Mouse (Mus musculus): ENCODE measurements around the gene Raver1.

The Raver1 gene

DNA sequence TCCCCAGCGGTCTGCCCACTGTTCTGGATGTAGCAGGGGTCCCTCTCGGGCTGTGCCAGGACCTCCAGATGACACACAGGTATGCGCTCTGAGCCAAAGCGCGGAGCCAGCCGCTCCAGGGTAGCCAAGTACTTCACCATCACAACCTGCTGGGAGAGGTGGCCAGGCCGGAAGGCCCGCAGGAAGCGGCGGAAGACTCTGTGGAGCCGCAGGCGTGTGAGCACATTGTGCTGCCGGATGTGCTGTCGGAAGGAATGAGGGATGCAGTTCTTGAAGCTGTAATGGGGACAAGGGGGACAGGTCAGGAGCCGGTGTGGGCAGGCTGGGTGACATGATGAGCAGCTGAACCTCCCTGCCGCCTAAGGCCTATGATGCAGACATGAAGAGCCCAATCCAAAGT, 29.7 kb upstream of the Raver1 start:
- no peak for DNase-seq (ENCODE audit: low read depth, low spot score)
- no peaks in the 10 kb centered on the region for H3K27me3 ChIP-seq (ENCODE audit: control insufficient read depth, insufficient read depth, low read length, poor library complexity, severe bottlenecking)
- peaks cover 20% of the 10 kb centered on the region for H3K36me3 ChIP-seq (ENCODE audit: control insufficient read depth, insufficient read depth, low read length, poor library complexity, severe bottlenecking)

DNA sequence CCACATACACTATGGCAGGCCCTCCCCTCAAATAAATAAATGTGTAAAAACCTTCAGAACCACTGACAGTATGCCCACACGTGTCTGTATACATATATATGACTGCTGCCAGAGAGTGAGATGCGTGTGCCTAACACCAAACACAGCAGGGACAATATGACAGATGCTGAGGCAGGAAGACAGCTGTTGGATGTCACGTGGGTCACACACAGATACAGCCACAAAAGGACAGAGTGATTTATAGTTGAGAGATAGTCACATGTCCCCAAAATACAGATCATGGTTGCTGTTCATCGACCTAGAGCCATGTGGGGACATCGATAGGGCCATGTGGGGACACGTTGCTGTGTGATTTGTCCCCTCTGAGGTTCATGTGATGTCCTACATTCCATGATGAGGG, 25.3 kb upstream of the Raver1 start:
- peaks cover 7% of the 10 kb centered on the region for H3K36me3 ChIP-seq (ENCODE audit: control insufficient read depth, insufficient read depth, low read length, poor library complexity, severe bottlenecking)
- no peaks in the 10 kb centered on the region for H3K27me3 ChIP-seq (ENCODE audit: control insufficient read depth, insufficient read depth, low read length, poor library complexity, severe bottlenecking)
- DNase-seq (ENCODE audit: low read depth, low spot score), result no peak

DNA sequence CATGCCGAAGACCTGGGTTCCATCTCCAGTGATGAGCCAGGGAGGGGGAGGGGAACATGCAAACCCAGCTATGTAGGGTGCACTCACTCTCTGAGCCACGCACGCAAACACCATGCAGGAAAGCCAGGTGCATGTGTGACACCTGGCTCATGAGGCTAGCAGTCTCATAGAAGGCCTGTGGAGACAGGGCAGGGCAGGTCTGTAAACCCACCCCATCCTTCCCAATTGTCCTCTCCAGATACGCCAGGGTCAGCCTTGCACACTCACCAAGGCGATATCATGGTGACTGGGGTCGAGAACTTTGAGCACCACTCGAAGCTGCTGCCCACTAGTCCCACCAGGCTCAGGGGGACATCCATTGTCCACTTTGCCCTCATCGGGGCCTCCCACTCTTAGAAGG, 23.3 kb upstream of the Raver1 start:
- Histone ChIP-seq H3K36me3 (ENCODE audit: control insufficient read depth, insufficient read depth, low read length, poor library complexity, severe bottlenecking) (peaks cover 3% of the 10 kb centered on the region; the same call in 1 of the 2 replicates), H3K27me3 (ENCODE audit: control insufficient read depth, insufficient read depth, low read length, poor library complexity, severe bottlenecking) (no peaks in the 10 kb centered on the region)
- DNase-seq (ENCODE audit: low read depth, low spot score), result no peak

DNA sequence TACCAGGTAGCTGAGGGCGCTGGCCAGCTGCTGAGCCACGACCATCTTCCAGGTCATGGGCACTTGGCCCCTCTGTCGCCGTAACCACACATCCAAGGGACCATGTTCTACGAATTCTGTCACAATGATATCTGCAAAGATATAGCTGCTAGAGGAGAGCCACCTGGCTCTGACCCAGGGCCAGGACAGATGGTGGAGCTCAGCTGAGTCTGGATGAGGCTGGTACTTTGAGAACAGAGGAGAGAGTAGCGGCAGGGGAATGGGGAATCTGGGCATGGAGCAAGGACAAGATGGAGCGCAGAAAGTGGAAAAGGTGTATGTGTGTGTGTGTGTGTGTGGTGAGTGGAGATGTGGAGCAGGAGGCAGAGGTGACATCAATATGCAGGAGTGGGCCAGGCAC, 22.4 kb upstream of the Raver1 start:
- Histone ChIP-seq H3K36me3 (ENCODE audit: control insufficient read depth, insufficient read depth, low read length, poor library complexity, severe bottlenecking) (peaks cover 3% of the 10 kb centered on the region; the same call in 1 of the 2 replicates), H3K27me3 (ENCODE audit: control insufficient read depth, insufficient read depth, low read length, poor library complexity, severe bottlenecking) (no peaks in the 10 kb centered on the region)
- DNase-seq (ENCODE audit: low read depth, low spot score), result no peak

DNA sequence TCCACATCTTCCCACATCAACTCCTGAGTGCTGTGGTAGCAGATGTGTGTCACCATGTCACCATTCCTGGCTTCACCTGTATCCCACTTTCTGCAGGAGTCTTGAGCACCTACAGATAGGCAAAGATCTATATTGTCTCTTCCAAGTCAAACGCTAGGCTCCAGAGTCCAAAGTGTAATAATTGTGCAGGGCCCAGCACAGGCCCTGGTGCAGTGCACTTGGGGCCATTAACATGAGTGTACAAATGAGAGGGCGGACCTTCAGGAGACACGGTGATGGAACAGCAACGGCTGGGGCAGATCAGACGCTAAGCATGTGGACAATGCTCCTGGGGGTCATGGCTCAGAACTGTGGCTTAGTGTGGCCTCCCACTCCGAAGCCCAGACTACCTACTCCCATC, 21.9 kb upstream of the Raver1 start:
- no peak for DNase-seq (ENCODE audit: low read depth, low spot score)
- H3K27me3 ChIP-seq (ENCODE audit: control insufficient read depth, insufficient read depth, low read length, poor library complexity, severe bottlenecking), result no peaks in the 10 kb centered on the region

DNA sequence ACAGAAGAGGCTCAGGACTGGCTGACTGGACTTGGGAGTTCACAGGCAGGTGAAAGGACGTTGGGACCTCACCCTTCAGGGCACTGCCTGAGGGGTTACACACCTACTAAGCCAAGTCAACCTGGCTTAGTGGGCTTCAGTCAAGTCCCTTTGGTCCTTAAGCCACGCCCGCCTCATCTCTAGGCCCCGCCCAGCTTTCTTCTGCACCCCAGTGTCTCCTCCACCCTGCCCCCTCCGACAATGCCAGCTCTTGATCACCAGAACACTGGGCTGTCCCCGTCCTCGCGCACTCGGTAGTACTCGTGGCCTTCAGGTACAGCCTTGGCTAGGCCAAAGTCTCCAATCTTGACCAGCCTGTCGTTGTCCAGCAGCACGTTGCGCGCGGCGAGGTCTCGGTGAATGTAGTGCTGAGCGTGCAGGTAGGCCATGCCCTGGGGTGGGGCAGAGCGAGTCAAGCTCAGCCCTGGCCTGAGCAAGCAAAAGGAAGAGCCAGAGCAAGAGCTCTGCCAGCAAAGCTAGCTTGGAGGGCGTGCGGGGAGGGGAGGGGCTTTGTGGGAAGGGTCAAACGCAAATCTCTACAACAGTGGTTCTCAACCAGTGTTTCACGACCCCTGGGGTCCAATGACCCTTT, 15.9 kb upstream of the Raver1 start:
- DNase-seq (ENCODE audit: low read depth, low spot score), result no peak
- Histone ChIP-seq H3K27me3 (ENCODE audit: control insufficient read depth, insufficient read depth, low read length, poor library complexity, severe bottlenecking) (no peaks in the 10 kb centered on the region), H3K36me3 (ENCODE audit: control insufficient read depth, insufficient read depth, low read length, poor library complexity, severe bottlenecking) (peaks cover 4% of the 10 kb centered on the region)

More for the DNA sequence above, 21.9 kb upstream of the Raver1 start:
- H3K36me3 ChIP-seq (ENCODE audit: control insufficient read depth, insufficient read depth, low read length, poor library complexity, severe bottlenecking), result peaks cover 3% of the 10 kb centered on the region; the same call in 1 of the 2 replicates

DNA sequence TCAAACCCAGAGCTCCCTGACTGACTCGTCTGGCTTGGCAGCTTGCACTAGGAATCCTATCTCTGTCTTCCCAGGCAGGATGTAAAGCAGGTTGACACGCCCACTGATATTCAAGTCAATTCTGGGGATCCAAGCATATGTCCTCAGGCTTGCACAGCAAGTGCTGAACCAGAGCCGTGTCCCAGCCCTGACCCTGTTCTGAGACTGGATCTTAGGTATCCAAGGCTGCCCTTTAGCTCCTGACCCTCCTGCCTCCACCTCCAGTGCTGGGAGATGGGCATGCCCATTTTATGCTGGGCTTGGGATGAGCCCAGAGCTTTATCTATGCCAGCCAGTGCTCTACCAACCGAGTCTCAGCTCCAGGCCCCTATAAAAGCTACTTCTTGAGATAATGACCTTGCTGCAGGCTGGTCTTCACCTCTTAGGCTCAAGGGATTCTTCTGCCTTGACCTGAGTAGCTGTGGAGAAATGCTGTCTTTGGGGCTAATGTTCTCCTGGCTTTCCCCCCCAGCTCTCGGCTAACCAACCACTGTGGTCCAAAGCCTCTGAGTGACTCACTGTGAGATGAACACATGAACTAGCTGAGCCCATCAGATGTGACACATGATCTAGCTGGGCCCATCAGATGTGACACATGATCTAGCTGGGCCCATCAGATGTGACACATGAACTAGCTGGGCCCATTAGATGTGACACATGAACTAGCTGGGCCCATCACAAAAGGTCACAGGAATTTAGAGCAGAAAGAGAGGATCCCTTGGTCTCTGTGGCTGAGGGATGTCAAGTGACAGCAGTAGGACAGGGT, 14.2 kb upstream of the Raver1 start:
- no peaks in the 10 kb centered on the region for H3K27me3 ChIP-seq (ENCODE audit: control insufficient read depth, insufficient read depth, low read length, poor library complexity, severe bottlenecking)
- no peak for DNase-seq (ENCODE audit: low read depth, low spot score)
- peaks cover 4% of the 10 kb centered on the region for H3K36me3 ChIP-seq (ENCODE audit: control insufficient read depth, insufficient read depth, low read length, poor library complexity, severe bottlenecking)

DNA sequence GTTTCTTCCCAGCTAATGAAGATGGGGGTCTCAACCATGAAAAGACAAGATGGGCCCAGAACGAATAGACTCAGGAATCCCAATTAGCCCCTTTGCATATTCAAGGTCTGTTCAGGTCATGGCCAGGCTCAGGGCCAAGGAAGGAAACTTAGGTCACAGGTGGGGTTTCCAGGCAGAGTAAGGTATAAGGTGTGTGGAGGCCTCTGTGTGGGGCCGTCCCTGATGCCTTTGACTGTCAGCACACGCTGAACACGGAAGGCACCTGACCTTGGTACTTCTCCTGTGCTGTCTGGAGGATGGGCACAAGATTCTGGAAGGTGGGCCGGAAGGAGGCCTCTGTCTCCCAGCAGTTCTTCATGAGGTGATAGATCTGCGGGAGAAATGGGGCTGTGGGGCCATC, 13.0 kb upstream of the Raver1 start:
- no peak for DNase-seq (ENCODE audit: low read depth, low spot score)
- Histone ChIP-seq H3K36me3 (ENCODE audit: control insufficient read depth, insufficient read depth, low read length, poor library complexity, severe bottlenecking) (peaks cover 4% of the 10 kb centered on the region), H3K27me3 (ENCODE audit: control insufficient read depth, insufficient read depth, low read length, poor library complexity, severe bottlenecking) (no peaks in the 10 kb centered on the region)

DNA sequence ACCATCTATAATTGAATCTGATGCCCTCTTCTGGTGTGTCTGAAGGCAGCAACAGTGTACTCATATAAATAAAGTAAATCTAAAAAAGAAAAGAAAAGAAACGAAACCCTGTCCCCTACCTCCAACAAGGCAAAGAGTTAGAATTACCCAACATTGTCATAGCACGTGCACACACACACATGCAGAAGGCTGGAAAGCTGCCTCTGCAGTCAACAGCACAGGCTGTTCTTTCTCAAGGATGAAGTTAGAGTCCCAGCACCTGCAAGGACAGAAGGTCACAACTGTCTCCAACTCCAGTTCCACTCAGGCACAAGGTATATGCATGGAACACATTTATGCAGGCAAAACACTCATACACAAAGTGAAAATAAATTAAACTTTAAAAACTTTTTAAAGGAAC, 10.3 kb upstream of the Raver1 start:
- no peak for DNase-seq (ENCODE audit: low read depth, low spot score)
- H3K27me3 ChIP-seq (ENCODE audit: control insufficient read depth, insufficient read depth, low read length, poor library complexity, severe bottlenecking), result no peaks in the 10 kb centered on the region
- peaks cover 4% of the 10 kb centered on the region for H3K36me3 ChIP-seq (ENCODE audit: control insufficient read depth, insufficient read depth, low read length, poor library complexity, severe bottlenecking)

DNA sequence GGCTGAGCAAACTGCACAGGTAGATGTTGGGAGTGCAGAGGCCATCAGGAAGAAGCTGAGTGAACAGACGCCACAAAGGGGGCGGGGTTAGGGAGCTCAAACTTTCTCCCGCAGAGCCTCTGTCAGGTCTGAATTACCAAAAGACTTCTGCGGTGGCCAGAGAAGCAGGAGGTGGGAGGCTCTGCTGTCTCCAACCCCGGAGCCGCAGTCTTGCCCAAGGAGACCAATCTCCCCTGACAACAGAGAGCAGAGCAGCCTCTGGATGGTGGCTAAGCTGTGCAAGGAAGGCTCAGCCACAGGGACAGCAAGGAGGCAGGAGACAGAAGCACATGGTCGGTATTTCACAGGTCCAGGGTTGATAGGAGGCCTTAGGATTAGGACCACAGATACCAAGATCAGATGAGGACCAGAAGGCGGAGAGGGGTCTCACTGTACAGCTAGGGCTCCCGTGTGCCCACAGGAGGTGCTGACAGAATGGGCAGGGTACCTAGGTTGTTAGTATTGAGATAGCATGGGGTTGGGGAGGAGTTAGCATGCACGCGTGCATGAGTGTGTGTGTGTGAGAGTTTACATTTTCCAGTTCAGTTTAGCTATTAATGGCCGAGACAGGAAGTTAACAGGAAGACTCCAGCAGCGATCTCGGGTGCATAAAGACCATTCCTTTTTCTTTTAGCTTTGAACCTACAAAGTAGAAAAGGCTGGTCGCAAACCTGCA, 8.8 kb upstream of the Raver1 start:
- peaks cover 4% of the 10 kb centered on the region for H3K36me3 ChIP-seq (ENCODE audit: control insufficient read depth, insufficient read depth, low read length, poor library complexity, severe bottlenecking)
- no peak for DNase-seq (ENCODE audit: low read depth, low spot score)
- no peaks in the 10 kb centered on the region for H3K27me3 ChIP-seq (ENCODE audit: control insufficient read depth, insufficient read depth, low read length, poor library complexity, severe bottlenecking)

DNA sequence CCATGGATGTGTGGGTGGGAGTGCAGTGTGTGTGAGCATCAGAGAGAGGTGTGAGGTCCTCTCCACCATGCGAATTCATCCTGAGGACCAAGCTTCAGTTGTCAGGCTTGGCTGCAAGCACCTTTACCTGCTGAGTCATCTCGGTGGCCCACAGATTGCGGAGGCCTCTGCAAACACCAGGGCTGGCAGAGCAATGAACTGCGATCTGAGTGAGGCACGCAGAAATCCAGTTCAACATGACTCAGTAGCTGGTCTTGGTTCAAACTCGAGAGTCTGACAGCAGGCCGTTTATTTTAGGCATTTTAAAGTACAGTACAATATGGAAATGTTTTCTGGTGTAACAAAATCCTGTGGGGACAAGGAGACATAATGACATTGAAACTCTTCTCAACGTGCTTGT, 6.0 kb upstream of the Raver1 start:
- Histone ChIP-seq H3K27me3 (ENCODE audit: control insufficient read depth, insufficient read depth, low read length, poor library complexity, severe bottlenecking) (no peaks in the 10 kb centered on the region), H3K36me3 (ENCODE audit: control insufficient read depth, insufficient read depth, low read length, poor library complexity, severe bottlenecking) (no peaks in the 10 kb centered on the region)
- no peak for DNase-seq (ENCODE audit: low read depth, low spot score)

DNA sequence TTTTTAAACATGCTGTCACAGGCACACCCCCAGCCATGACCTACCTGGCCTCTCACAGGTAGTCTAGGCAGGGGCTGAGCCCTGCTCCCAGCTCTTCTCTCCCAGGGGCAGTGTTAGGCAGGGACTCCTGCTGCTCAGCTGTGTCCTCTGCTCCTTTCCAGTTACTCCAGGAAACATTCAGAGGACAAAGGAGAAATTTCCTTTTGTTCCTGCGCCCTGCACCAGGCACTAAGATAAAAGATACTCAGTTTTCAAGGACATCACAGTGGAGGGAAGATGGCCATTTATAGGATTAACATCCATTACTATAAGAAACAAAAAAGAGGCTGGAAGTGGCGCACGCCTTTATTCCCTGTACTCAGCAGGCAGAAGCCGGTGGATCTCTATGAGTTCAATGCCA, 4.2 kb upstream of the Raver1 start:
- Histone ChIP-seq H3K27me3 (ENCODE audit: control insufficient read depth, insufficient read depth, low read length, poor library complexity, severe bottlenecking) (no peaks in the 10 kb centered on the region), H3K36me3 (ENCODE audit: control insufficient read depth, insufficient read depth, low read length, poor library complexity, severe bottlenecking) (no peaks in the 10 kb centered on the region)
- no peak for DNase-seq (ENCODE audit: low read depth, low spot score)

DNA sequence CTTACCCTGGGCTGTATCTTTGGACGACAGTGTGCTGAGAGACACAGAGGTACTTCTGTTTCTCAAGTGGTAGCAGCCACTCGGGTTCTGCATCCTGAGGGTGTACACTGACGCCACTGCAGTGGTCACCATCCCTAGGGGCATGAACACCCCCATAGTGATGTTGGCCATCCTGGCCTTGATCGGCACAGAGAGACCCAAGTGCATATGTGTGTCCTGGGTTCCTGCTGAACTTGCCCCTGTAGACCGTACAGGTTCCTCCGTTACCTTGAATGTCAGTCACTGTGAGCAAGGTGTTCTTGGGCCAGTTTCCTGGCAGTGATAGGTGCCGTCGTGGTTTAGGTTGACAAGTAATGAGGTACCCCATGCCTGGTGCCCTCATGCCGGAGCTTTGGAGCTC, 1.6 kb upstream of the Raver1 start:
- H3K36me3 ChIP-seq (ENCODE audit: control insufficient read depth, insufficient read depth, low read length, poor library complexity, severe bottlenecking), result no peaks in the 10 kb centered on the region; the same call in 1 of the 2 replicates
- no peaks in the 10 kb centered on the region for H3K27me3 ChIP-seq (ENCODE audit: control insufficient read depth, insufficient read depth, low read length, poor library complexity, severe bottlenecking)
- no peak for DNase-seq (ENCODE audit: low read depth, low spot score)

DNA sequence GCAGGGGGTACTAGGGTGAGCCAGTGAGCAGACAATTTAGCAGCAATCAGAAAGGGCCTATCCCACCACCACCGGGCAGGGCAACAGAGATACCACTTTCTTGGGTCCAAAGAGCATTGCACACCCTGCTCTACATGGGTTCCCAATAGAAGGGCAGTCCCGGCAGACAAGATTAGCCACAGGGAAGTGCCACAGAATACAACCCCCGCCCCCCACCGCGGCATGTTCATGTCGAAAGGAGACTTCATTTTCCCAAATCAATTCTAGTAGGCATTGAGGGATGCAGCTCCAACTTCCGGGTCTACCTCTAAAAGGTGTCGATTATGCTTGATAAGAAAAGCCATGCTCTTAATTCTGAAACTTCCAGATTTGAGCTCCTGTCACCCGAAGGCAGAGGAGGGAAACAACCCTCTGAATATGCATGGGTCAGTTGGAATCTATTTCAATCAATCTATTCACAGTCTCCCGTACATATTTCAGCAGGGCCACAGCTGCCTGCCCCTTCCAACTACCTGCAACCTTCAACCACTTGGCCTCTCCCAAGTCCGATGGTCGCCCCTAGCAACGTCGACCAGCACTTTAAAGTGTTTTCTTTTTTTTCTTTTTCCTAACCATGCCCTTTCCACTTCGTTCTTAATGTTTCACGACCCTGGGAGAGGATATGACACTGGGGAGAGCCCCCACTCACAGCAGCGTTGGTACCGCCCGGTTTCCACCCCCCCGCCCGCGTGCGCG, 669 bp downstream of the Raver1 start:
- no peaks in the 10 kb centered on the region for H3K27me3 ChIP-seq (ENCODE audit: control insufficient read depth, insufficient read depth, low read length, poor library complexity, severe bottlenecking)
- DNase-seq (ENCODE audit: low read depth, low spot score), result peak; percentile 13

More for the DNA sequence above, 669 bp downstream of the Raver1 start:
- H3K36me3 ChIP-seq (ENCODE audit: control insufficient read depth, insufficient read depth, low read length, poor library complexity, severe bottlenecking), result peaks cover 2% of the 10 kb centered on the region; the same call in 1 of the 2 replicates
